Mouse (Mus musculus) adrenal gland, postnatal 10 days (tissue): ENCODE measurements at regions not wholly inside any gene's neighbourhood (a gene's known extent, or its start where the extent isn't known, plus 50 kb on each side); places are given as distances from the start of the nearest gene placed in this dataset.

ENCODE experiments used
- DNase-seq: peaks from one replicate; pipeline ENCODE4 v3.0.0; 2021; ENCODE audit warnings: mixed read lengths

GRCm38 (mm10) chr5:62997464-62997863 is 183.8 kb downstream of the Dthd1 start:
- DNase-seq, result no peak

- no peak for DNase-seq
Measured at GRCm38 (mm10) chr5:63034446-63034845, 220.8 kb downstream of the Dthd1 start.

- no peak for DNase-seq
Measured at GRCm38 (mm10) chr5:63045751-63046150, 232.1 kb downstream of the Dthd1 start.

DNA sequence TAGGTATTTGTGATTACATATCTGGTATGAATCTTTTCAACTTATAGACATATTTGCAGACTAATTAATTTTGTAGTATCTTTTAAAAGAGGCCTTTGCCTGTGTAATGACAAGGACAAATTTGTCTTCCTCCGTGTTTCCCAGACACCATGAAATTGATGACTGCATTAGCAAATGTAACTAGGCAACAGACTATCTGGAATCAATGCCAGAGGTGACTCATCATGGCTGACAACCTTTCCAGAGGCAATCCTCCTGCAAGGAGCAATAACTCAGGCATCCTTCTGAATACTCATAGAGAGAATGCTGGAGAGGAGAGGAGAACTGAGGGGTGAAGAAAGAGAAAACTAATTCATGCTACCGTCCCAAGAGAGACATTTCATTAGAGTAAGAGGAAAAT is 249.7 kb downstream of the Dthd1 start:
- DNase-seq, result peak; percentile 6

- no peak for DNase-seq
Measured at GRCm38 (mm10) chr5:63066872-63067271, 253.2 kb downstream of the Dthd1 start.

- no peak for DNase-seq
Measured at GRCm38 (mm10) chr5:63098129-63098528, 284.5 kb downstream of the Dthd1 start.

- no peak for DNase-seq
Measured at GRCm38 (mm10) chr5:63132552-63132951, 318.9 kb downstream of the Dthd1 start.

- no peak for DNase-seq
Measured at GRCm38 (mm10) chr5:63137957-63138356, 324.3 kb downstream of the Dthd1 start.

DNA sequence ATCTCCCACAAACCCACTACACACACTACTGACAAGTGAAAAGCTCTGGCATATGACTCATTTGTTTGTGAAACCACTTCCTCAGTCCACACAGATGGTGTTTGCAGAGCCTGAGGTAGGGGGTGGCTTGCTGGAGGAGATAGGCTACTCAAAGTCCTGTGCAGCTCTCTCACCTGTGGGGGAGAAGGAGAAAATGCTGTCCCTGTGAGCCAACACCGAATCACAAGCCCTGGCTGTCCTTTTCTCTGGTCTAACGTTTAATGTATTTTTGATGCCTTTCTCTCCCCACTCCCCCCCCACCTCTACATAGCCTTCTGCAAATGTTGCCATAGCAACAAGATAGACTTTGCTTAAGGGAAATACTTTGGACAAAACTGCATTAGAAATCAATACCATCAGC is 356.1 kb downstream of the Dthd1 start:
- DNase-seq, result no peak

DNA sequence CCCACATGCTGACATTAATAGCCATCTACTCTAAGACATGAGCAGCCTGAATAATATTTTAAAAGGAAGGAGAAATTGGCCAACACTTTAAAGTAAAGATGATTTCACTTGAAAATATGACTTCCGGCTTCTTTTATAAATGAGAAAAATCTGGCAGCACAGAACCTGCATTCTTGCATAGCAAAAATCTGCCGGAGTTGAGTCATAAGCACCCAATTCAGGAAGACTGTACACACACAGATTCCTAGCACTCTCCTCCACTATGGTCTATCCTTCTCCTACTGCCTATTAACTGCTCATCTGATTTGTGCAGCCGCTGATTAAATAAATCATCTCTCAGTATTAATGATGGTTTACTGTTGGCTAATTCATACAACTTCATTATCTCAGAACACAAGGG is 356.9 kb downstream of the Dthd1 start:
- no peak for DNase-seq

- DNase-seq, result no peak
Measured at GRCm38 (mm10) chr5:63213381-63213780, 399.8 kb downstream of the Dthd1 start.

DNA sequence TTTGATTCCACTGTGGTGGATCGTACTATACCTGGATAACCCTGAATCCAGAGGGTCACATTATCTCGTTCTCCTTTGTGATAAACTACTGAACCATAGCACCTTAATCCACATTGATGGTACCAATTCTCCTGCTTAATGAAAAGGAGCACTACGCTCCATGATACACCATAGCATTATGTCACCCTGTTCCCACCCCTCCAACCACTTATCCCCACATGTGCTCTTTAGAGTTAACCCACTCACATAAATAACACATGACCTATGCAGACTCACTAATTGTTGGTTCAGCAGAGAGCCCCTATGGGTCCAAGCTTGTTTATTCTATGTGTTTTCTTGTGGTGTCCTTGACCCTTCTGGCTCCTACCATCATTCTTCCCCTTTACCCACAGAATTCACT is 405.8 kb downstream of the Dthd1 start:
- no peak for DNase-seq

DNA sequence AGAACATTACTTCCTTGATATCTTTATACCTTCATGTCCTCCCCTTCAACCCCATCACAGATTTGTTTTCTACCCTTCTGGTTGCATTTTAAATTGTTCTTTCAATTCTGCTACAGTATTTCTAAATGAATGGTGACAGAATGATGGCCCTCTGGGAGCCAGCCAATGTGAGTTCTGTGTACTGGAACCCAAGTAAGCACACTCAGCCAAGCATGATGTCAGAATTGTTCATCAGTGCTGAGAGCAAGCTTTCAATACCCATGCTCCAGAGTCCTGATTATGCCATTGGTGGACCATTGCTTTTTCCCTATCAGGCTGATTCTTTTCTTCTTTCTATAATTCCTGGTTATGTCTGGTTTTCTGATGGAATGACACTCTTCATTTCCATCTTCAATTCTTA is 386.3 kb upstream of the Nwd2 start:
- DNase-seq, result peak; percentile 9
